Mouse (Mus musculus) heart, adult 9 months (tissue): Measurements from ENCODE around the gene Ptov1.

Source experiments
- DNase-seq, 2 experiments: peaks; one replicate each; pipeline ENCODE4 v3.0.0; 2022; ENCODE audit warnings: low spot score in 2 of 2

Ptov1 gene

GRCm38 (mm10) chr7:44869697-44870528 lies at the start of gene Ptov1:
Gene Ptov1, minus strand, starts transcription at chr7:44869788.
- DNase-seq = peak; percentile 95 to 97

- no peak for DNase-seq
Observed at GRCm38 (mm10) chr7:44919127-44919526, 49.5 kb upstream of the Ptov1 start.

- no peak for DNase-seq
Observed at GRCm38 (mm10) chr7:44918219-44918618, 48.6 kb upstream of the Ptov1 start.

DNA sequence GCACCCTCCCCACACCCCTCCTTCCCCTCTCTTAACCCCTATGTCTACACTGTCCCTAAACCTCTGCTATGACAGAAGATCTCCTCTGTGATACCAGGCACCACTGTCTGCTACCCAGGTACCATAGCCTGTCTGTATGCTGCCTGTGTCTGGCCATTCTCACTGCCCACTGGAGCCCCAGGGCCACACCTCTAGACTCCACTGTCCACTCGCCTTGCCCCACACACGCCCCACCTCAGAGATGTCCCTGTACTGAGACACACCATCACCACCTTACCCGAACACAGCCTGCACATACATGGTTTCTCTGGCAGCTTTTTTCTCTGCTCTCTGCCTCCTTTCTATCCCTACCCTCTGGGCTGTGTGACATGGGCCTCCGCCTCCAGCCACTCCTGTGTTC lies 47.3 kb upstream of the Ptov1 start:
- no peak for DNase-seq

- no peak for DNase-seq
Observed at GRCm38 (mm10) chr7:44916191-44916590, 46.6 kb upstream of the Ptov1 start.

DNA sequence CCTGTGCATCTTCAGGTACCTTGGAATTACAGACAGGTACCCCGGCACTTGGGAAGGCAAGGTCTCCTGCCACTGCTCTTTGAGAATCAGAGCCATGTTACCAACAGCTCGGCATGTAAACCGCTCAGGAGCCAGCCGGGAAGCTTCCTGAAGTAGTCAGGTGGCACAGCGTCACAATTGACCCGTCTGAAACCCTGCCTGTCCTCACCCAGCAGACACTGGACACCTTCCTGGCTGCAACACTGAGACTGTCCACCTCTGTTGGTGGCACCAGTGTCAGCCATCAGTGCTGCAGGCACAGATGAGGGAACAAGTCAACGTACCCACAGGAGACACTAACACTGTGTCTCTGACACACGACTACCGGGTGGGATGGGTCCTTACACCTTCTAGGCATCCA lies 45.7 kb upstream of the Ptov1 start:
- no peak for DNase-seq

DNA sequence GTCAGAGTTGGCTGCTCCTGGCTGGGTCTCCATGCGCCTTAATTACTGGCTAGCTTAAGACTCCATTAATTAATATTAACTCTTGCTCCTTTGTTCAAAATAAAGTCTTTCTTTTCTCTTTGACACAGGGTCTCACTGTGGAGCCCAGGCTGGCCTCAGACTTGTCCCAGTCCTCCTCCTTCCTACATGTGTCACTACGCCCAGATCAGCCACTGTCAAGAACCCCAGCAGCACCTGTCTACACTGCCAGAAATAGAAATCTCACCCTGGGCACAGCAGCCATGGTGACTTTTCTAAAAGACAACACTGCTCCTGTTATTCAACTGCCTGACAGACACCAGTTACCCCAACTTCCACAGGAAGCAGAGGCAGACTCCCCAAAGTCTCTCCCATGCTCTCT lies 44.8 kb upstream of the Ptov1 start:
- DNase-seq = no peak

- no peak for DNase-seq
Observed at GRCm38 (mm10) chr7:44908706-44909476, 39.3 kb upstream of the Ptov1 start.

GRCm38 (mm10) chr7:44905430-44905829 lies 35.8 kb upstream of the Ptov1 start:
- DNase-seq = no peak

DNA sequence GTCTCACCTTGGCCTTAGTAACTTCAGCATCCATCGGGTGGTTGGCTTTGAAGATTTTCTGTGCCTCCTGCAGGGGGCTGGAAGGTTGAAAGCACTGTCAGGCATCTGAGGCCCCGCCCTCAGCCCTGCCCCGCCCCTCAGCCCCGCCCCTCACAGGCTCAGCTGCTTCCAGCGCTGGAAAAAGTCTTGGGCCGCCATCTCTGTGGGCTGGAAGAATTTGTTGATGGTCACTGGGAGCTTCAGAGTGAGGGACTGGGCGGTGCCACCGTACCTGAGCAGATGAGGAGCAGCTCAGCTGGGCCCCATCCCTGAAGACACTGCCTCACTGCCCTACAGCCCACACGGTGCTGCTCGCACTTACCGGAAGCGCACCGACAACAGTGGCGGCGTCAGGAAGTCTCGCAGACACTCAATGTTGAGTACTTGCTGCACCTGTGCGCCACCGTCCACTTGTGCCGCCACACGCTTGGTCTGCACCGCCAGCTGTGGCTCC lies 31.7 kb upstream of the Ptov1 start:
- no peak for DNase-seq

DNA sequence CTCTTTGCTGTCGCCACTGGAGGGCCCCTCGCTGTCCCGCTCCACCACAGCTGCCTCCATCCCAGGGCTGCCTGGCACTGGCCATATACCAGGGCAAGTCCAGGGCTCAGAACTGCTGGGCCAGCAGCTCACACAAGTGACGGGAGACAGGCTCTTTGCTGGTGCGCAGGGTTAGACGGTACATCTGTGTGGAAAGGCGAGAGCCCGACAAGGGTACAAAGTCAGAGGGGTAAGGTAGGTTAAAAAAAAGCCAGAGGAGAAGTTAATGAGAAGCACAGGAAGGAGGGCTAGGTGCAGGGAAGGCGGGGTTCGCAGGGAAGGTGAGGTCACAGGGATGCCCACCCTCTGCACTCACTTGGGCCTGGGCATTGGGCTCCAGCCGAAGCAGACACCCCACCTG lies 31.0 kb upstream of the Ptov1 start:
- no peak for DNase-seq

- DNase-seq = no peak
Observed at GRCm38 (mm10) chr7:44898607-44899006, 29.0 kb upstream of the Ptov1 start.

DNA sequence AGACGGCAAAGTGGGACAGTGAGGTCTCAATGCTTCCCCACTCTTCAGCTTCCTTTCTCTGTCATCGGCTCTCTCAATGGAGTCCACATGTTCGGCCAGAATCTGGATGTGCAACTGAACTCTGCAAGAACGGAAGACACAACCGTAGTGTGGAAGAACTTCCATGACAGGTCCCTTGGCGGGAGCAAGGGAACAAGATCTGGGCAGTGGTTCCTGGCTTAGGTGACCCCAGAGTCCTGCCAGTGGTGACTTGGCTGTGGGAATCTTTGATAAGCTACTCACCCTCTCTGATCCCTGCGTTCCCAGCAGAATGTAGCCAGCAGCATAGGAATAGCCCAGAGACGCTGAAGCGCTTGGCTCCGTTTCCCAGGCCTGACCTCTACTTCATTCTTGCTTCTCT lies 26.9 kb upstream of the Ptov1 start:
- DNase-seq = peak; percentile 38 to 47

DNA sequence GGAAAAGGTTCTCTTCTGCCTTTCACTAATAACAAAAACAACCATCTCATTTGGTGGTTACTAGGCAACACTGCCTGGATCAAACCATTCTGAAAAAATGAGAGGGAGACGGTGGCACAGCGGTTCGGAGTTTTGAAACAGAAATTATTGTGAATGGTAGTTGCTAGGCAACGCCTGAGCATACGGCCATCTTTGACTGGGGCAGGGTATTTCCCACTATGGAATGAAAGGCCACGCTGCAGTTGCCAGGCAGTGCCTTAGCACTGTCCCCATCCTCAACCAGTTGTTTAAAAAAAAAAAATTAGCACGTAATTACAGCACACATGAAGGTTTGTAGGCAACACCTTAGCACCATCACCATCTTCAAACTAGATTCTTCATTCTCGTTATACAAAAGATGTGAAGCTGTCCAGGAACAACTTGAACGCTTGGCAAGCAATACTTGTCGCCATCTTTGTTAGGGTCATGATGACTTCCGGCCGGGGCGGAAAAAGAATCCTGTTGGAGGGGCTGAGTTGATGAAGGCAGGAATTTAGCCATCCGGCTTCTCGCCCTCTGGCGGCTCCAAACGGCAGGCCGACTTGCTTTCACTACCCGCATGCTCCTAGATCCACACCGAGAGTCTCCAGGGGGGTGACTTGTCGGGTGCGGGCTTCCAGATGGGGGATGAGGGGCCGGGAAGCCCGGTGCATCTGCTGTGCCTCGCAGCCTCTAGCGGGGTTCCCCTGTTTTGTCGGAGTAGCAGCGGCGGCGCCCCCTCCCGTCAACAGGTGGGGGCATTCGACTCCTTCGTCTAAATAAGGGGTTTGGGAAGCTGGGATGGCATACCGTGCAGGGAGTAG lies 26.2 kb upstream of the Ptov1 start, which contains the start of gene Fuz:
Gene Fuz (plus strand): TSS at position 487 of the 842 bp plus-strand sequence.
- peak; percentile 93 to 94 for DNase-seq

DNA sequence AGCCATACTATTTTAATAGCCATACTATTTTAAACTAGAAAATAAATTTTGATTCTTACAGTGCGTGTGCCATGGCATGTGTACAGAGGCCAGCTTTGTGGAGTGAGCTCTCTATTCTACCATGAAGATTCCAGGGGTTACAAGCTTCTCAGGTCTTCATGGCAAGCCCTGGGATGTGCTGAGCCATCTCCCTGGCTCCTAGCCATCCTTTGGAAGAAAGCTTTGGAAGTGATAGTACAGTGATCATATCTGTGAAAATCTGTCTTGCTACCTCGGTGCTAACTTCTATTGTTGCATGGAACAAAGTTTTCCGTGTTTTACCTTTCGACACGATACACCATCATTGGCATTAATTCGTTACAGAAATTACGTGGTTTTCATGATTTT lies 25.6 kb upstream of the Ptov1 start:
- no peak for DNase-seq

GRCm38 (mm10) chr7:44894175-44894574 lies 24.6 kb upstream of the Ptov1 start:
- no peak for DNase-seq

DNA sequence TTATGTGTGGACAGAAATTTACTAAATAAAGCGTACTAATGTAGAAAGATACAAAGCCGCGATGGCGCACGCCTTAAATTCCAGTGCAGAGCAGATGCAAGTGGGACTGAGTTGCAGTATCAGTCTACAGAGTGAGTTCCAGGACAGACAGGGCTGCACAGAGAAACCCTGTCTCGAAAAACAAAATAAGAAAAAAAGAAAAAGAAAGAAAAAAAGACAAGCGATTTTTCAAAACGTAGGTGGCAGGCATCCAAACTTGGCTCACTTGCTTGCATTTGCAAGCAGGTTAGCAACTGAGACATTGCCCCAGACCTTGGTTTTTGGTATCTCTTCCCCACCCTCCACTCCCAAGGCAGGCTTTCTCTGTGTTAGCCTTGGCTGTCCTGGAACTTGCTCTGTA lies 23.6 kb upstream of the Ptov1 start:
- no peak for DNase-seq

GRCm38 (mm10) chr7:44892276-44892921 lies 22.8 kb upstream of the Ptov1 start, which contains the start of gene Med25:
Gene Med25, minus strand, starts transcription at chr7:44892712.
- DNase-seq = peak; percentile 94 to 96

DNA sequence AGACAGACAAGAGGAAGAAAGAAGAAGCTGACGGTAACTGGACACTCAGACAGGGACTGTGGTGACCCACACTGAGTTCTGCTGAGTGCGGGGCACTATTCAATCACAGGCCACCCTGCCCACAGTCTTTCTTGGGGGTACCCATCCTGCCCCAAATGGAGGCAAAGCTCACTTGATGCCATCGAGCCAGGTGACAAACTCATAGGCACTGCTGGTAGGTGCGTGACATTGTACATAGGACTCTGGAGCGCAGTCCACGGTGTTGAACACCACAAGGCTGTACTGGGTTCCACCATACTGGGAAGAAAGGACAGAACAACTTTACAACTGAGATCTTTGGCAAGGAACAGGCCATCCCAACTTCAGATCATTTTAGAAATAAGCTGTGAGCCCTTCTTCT lies 22.0 kb upstream of the Ptov1 start:
- DNase-seq = no peak

- DNase-seq = no peak
Observed at GRCm38 (mm10) chr7:44890737-44891136, 21.1 kb upstream of the Ptov1 start.

DNA sequence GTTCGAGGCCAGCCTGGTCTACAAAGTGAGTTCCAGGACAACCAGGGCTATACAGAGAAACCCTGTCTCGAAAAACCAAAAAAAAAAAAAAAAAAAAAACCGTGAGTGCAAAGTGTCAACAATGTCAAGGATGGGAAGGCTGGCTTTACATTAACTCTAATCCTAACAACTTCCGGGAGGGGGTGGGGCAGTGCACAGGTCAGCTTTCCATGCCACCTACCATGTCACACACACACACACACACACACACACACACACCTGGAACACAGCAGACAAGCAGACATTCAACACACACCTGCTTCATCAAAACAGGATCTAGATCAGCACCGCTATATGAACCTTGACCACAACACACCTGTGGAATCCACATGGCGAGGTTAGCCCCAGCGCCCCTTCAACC lies 20.6 kb upstream of the Ptov1 start:
- no peak for DNase-seq
